ENCODE assay signal across 12 mouse cellular contexts in genomic region chr17:30193615-30194014, GRCm38 (mm10).
DNase-seq lines count a peak whose midpoint lies in the region; ATAC-seq lines count a peak whose summit lies in the region.
"Had no signal": no experiment of that assay in that cellular context is flagged by ENCODE, and none has a peak within 500 bp of the region (broad histone marks: within the 10 kb centered on the region; RNA-seq: fewer than 3 reads in every experiment).

No protein-coding gene starts in this region.

- ATAC-seq in forebrain, embryonic 12.5 days (ENCODE audit: low FRiP score) = no peak
- ATAC-seq in forebrain, embryonic 13.5 days = no peak
- ATAC-seq in hindbrain, embryonic 13.5 days (ENCODE audit: low FRiP score) = no peak
- no peak for ATAC-seq in hindbrain, embryonic 11.5 days (ENCODE audit: low FRiP score)
- no peak for ATAC-seq in midbrain, embryonic 12.5 days (ENCODE audit: low FRiP score, low read depth)
- ATAC-seq in midbrain, embryonic 11.5 days (ENCODE audit: low FRiP score) = no peak
- ATAC-seq in midbrain, embryonic 15.5 days (replicated peaks) = no peak
- ATAC-seq: hindbrain, postnatal 0 days had no signal

- H3K36me3 ChIP-seq in forebrain, embryonic 12.5 days (replicated peaks) = peaks cover 8% of the 10 kb centered on the region; the same call in 1 of the 2 replicates
- H3K36me3 ChIP-seq in forebrain, embryonic 13.5 days (ENCODE audit: poor library complexity, severe bottlenecking) = peaks cover 5% of the 10 kb centered on the region
- peaks cover 4% of the 10 kb centered on the region; the same call in 1 of the 2 replicates for H3K36me3 ChIP-seq in hindbrain, embryonic 13.5 days
- no peaks in the 10 kb centered on the region for H3K36me3 ChIP-seq in hindbrain, embryonic 11.5 days (ENCODE audit: control insufficient read depth, insufficient read depth, low read length)
- peaks cover 7% of the 10 kb centered on the region; the same call in 1 of the 2 replicates for H3K36me3 ChIP-seq in midbrain, embryonic 12.5 days
- H3K36me3 ChIP-seq in midbrain, embryonic 11.5 days (ENCODE audit: control insufficient read depth, insufficient read depth, low read length) = peaks cover 2% of the 10 kb centered on the region; the same call in 1 of the 2 replicates
- H3K36me3 ChIP-seq in midbrain, embryonic 15.5 days (replicated peaks) = no peaks in the 10 kb centered on the region

- DNase-seq in hindbrain, embryonic 11.5 days (ENCODE audit: low spot score) = no peak
- DNase-seq in midbrain, embryonic 11.5 days (ENCODE audit: low spot score, missing footprints) = no peak
- DNase-seq in spleen, adult 12 weeks (ENCODE audit: low spot score) = no peak
- DNase-seq: B cell, adult 2 months had no signal

- H3K27ac ChIP-seq in forebrain, embryonic 12.5 days = 0 out of 2 replicates have a peak overlapping the region, but pooled peaks have one; percentile 33
- no peak overlapping the region for H3K27ac ChIP-seq in forebrain, embryonic 13.5 days
- peak overlapping the region; percentile 88 for H3K27ac ChIP-seq in hindbrain, embryonic 13.5 days
- no peak overlapping the region for H3K27ac ChIP-seq in hindbrain, embryonic 11.5 days (ENCODE audit: low read depth, low read length)
- peak overlapping the region; percentile 76 for H3K27ac ChIP-seq in midbrain, embryonic 12.5 days (replicated peaks)
- no peak overlapping the region for H3K27ac ChIP-seq in midbrain, embryonic 11.5 days (ENCODE audit: low read depth, low read length)
- peak overlapping the region; percentile 82 for H3K27ac ChIP-seq in midbrain, embryonic 15.5 days
- H3K27ac ChIP-seq: heart, adult 2 months; hindbrain, postnatal 0 days; limb, embryonic 12.5 days had no signal

- H3K9ac ChIP-seq in forebrain, embryonic 12.5 days = no peak overlapping the region
- no peak overlapping the region for H3K9ac ChIP-seq in forebrain, embryonic 13.5 days
- no peak overlapping the region; the same call in 1 of the 2 replicates for H3K9ac ChIP-seq in hindbrain, embryonic 13.5 days
- no peak overlapping the region for H3K9ac ChIP-seq in hindbrain, embryonic 11.5 days (ENCODE audit: low read depth, low read length)
- H3K9ac ChIP-seq in midbrain, embryonic 12.5 days (replicated peaks) = no peak overlapping the region; the same call in 1 of the 2 replicates
- H3K9ac ChIP-seq in midbrain, embryonic 11.5 days (ENCODE audit: low read length) = no peak overlapping the region
- H3K9ac ChIP-seq in midbrain, embryonic 15.5 days = no peak overlapping the region
- H3K9ac ChIP-seq: limb, embryonic 12.5 days had no signal

- no peak overlapping the region for H3K4me2 ChIP-seq in forebrain, embryonic 12.5 days
- H3K4me2 ChIP-seq in forebrain, embryonic 13.5 days = no peak overlapping the region
- H3K4me2 ChIP-seq in hindbrain, embryonic 13.5 days = no peak overlapping the region
- H3K4me2 ChIP-seq in hindbrain, embryonic 11.5 days (replicated peaks; ENCODE audit: low read depth, low read length) = no peak overlapping the region
- H3K4me2 ChIP-seq in midbrain, embryonic 12.5 days (replicated peaks) = no peak overlapping the region
- no peak overlapping the region for H3K4me2 ChIP-seq in midbrain, embryonic 11.5 days
- no peak overlapping the region for H3K4me2 ChIP-seq in midbrain, embryonic 15.5 days
- H3K4me2 ChIP-seq: limb, embryonic 12.5 days had no signal

- H3K4me3 ChIP-seq in forebrain, embryonic 12.5 days (replicated peaks) = no peak overlapping the region
- no peak overlapping the region for H3K4me3 ChIP-seq in forebrain, embryonic 13.5 days
- H3K4me3 ChIP-seq in hindbrain, embryonic 13.5 days = no peak overlapping the region
- no peak overlapping the region for H3K4me3 ChIP-seq in hindbrain, embryonic 11.5 days (ENCODE audit: low read depth, low read length)
- H3K4me3 ChIP-seq in midbrain, embryonic 12.5 days = no peak overlapping the region
- H3K4me3 ChIP-seq in midbrain, embryonic 11.5 days (ENCODE audit: low read depth, low read length) = no peak overlapping the region
- H3K4me3 ChIP-seq in midbrain, embryonic 15.5 days = no peak overlapping the region
- H3K4me3 ChIP-seq: heart, adult 2 months; limb, embryonic 12.5 days had no signal

- 87% methylated on average over 2 of the region's 2 CpGs for WGBS in forebrain, embryonic 12.5 days
- WGBS in forebrain, embryonic 13.5 days = 86% methylated on average over 2 of the region's 2 CpGs
- 90% methylated on average over 2 of the region's 2 CpGs for WGBS in hindbrain, embryonic 13.5 days
- 98% methylated on average over 2 of the region's 2 CpGs for WGBS in hindbrain, embryonic 11.5 days
- WGBS in midbrain, embryonic 12.5 days = 83% methylated on average over 2 of the region's 2 CpGs
- WGBS in midbrain, embryonic 11.5 days = 89% methylated on average over 2 of the region's 2 CpGs
- 83% methylated on average over 2 of the region's 2 CpGs for WGBS in midbrain, embryonic 15.5 days

- H3K27me3 ChIP-seq in forebrain, embryonic 12.5 days = 0 out of 2 replicates have a peak, but pooled peaks cover 7% of the 10 kb centered on the region
- no peaks in the 10 kb centered on the region for H3K27me3 ChIP-seq in forebrain, embryonic 13.5 days
- no peaks in the 10 kb centered on the region for H3K27me3 ChIP-seq in hindbrain, embryonic 13.5 days
- no peaks in the 10 kb centered on the region for H3K27me3 ChIP-seq in hindbrain, embryonic 11.5 days (ENCODE audit: control insufficient read depth, insufficient read depth, low read length)
- no peaks in the 10 kb centered on the region for H3K27me3 ChIP-seq in midbrain, embryonic 12.5 days
- H3K27me3 ChIP-seq in midbrain, embryonic 11.5 days (ENCODE audit: control insufficient read depth, insufficient read depth, low read length) = no peaks in the 10 kb centered on the region
- H3K27me3 ChIP-seq in midbrain, embryonic 15.5 days (replicated peaks) = no peaks in the 10 kb centered on the region
- H3K27me3 ChIP-seq: limb, embryonic 12.5 days had no signal

- H3K4me1 ChIP-seq in forebrain, embryonic 12.5 days = peaks cover 87% of the 10 kb centered on the region
- peaks cover 95% of the 10 kb centered on the region for H3K4me1 ChIP-seq in forebrain, embryonic 13.5 days
- peaks cover 94% of the 10 kb centered on the region for H3K4me1 ChIP-seq in hindbrain, embryonic 13.5 days (replicated peaks)
- peaks cover 4% of the 10 kb centered on the region for H3K4me1 ChIP-seq in hindbrain, embryonic 11.5 days (replicated peaks; ENCODE audit: control insufficient read depth, insufficient read depth, low read length)
- H3K4me1 ChIP-seq in midbrain, embryonic 12.5 days = peaks cover 88% of the 10 kb centered on the region
- peaks cover 13% of the 10 kb centered on the region for H3K4me1 ChIP-seq in midbrain, embryonic 11.5 days (ENCODE audit: control insufficient read depth, insufficient read depth, low read length)
- peaks cover 90% of the 10 kb centered on the region for H3K4me1 ChIP-seq in midbrain, embryonic 15.5 days

- no peaks in the 10 kb centered on the region for H3K9me3 ChIP-seq in forebrain, embryonic 12.5 days
- no peaks in the 10 kb centered on the region for H3K9me3 ChIP-seq in forebrain, embryonic 13.5 days (replicated peaks)
- no peaks in the 10 kb centered on the region for H3K9me3 ChIP-seq in hindbrain, embryonic 13.5 days
- H3K9me3 ChIP-seq in hindbrain, embryonic 11.5 days (ENCODE audit: control insufficient read depth, low read length) = no peaks in the 10 kb centered on the region
- H3K9me3 ChIP-seq in midbrain, embryonic 12.5 days = no peaks in the 10 kb centered on the region
- H3K9me3 ChIP-seq in midbrain, embryonic 11.5 days (ENCODE audit: control insufficient read depth, low read length) = no peaks in the 10 kb centered on the region
- H3K9me3 ChIP-seq in midbrain, embryonic 15.5 days = no peaks in the 10 kb centered on the region
- H3K9me3 ChIP-seq: limb, embryonic 12.5 days had no signal

Comparison
In these comparisons a context has a peak if more than half of its experiments do, and no peak if none do; other contexts are left out.
1. H3K27ac ChIP-seq: peak in forebrain, embryonic 12.5 days (single experiment), hindbrain, embryonic 13.5 days (single experiment), midbrain, embryonic 12.5 days (single experiment) and midbrain, embryonic 15.5 days (single experiment); none in forebrain, embryonic 13.5 days (single experiment), hindbrain, embryonic 11.5 days (single experiment) and midbrain, embryonic 11.5 days (single experiment).